Mouse (Mus musculus) heart, embryonic 16.5 days (tissue): ENCODE results near the gene Aipl1. TPM values are rescaled to one million over a fixed set of nuclear protein-coding genes. Genes with fewer than 3 reads are reported as not detected.

ENCODE experiments used
- ATAC-seq: fragments of 200-750 bp; cut with Nextera tagmentation; replicated peaks from 2 replicates; pipeline ENCODE4 v1.8.0; 2017; ENCODE audit warnings: moderate number of reproducible peaks; ENCODE audit not compliant: insufficient read depth, low FRiP score; ENCODE audit errors: extremely low read depth
- H3K27ac ChIP-seq: fragments of 300-500 bp; sonication (generic); 2 replicates; pipeline ENCODE4 v1.5.1; 2014; ENCODE audit warnings: mild to moderate bottlenecking, low read length, control low read depth, moderate library complexity
- H3K27me3 ChIP-seq: fragments of 300-500 bp; sonication (generic); 2 replicates; pipeline ENCODE4 v1.6.1; 2014; ENCODE audit warnings: low read length, mixed read lengths; ENCODE audit not compliant: control insufficient read depth, insufficient read depth
- H3K36me3 ChIP-seq: fragments of 300-500 bp; sonication (generic); 2 replicates; pipeline ENCODE4 v1.6.1; 2014; ENCODE audit not compliant: control insufficient read depth, insufficient read depth
- H3K4me1 ChIP-seq: fragments of 300-500 bp; sonication (generic); 2 replicates; pipeline ENCODE4 v1.6.1; 2014; ENCODE audit warnings: low read length, mixed read lengths; ENCODE audit not compliant: control insufficient read depth, insufficient read depth
- H3K4me2 ChIP-seq: fragments of 300-500 bp; sonication (generic); 2 replicates; pipeline ENCODE4 v1.6.1; 2014; ENCODE audit warnings: low read depth, mild to moderate bottlenecking, control low read depth, low read length
- H3K4me3 ChIP-seq: fragments of 300-500 bp; sonication (generic); 2 replicates; pipeline ENCODE4 v1.5.1; 2014; ENCODE audit warnings: mild to moderate bottlenecking, control low read depth, low read length
- H3K9ac ChIP-seq: fragments of 300-500 bp; sonication (generic); 2 replicates; pipeline ENCODE4 v1.6.1; 2014; ENCODE audit warnings: low read length, control low read depth
- H3K9me3 ChIP-seq: fragments of 300-500 bp; sonication (generic); replicated peaks from 2 replicates; pipeline ENCODE4 v1.6.1; 2016; ENCODE audit warnings: low read length; ENCODE audit not compliant: control insufficient read depth
- WGBS: fragments of 180-500 bp; shearing (Covaris S2); extraction: QIAGEN DNeasy Blood & Tissue Kit; methylation state at CpG from one replicate; pipeline ENCODE4 v1.1.7; 2014; 5-methylcytosine and 5-hydroxymethylcytosine counted together
- polyA plus RNA-seq: library from polyadenylated mRNA; unstranded; fragments of >200 nt; fragmentation: Nextera tagmentation; extraction: Ambion mirVana; gene quantifications from 2 replicates; pipeline ENCODE4 v1.2.1, GENCODE M21; 2015

Aipl1 gene
- polyA plus RNA-seq, 1 experiment from 2014 or later: 0.12 TPM

DNA sequence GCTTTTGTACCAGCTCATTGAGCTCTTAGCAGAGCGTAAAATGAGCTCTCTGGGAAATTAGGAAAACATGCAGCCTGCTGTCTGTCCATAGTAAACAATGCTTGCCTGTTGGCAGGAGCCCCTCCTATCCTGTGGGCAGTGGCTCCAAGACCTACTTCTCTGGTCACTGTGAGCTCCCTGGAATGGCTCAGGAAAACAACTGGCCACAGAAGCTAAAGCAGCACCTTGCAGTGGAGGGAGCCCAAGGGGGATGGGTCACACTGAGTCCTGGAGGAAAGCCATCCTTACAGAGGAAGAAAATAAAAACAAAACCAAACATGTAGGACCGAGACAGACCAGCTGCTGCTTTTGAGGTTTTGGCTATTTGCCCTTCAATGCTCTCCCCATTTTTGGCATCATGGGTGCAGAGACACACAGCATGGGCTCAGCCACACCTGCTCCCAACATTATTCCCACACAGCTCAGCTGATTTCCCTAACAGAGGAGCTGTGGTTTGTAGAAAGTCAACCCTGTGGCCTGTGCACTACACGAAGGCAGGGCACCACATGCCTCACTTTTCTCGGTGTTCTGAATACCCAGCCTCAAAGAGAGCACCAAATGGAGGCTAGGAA is 52.1 kb downstream of the Aipl1 start:
- Histone ChIP-seq H3K27ac (no peak overlapping the region), H3K4me2 (no peak overlapping the region), H3K36me3 (no peaks in the 10 kb centered on the region), H3K4me3 (no peak overlapping the region), H3K27me3 (no peaks in the 10 kb centered on the region), H3K4me1 (no peaks in the 10 kb centered on the region), H3K9ac (no peak overlapping the region), H3K9me3 (no peaks in the 10 kb centered on the region)
- 44% methylated on average over 4 of the region's 4 CpGs for WGBS
- no peak for ATAC-seq

DNA sequence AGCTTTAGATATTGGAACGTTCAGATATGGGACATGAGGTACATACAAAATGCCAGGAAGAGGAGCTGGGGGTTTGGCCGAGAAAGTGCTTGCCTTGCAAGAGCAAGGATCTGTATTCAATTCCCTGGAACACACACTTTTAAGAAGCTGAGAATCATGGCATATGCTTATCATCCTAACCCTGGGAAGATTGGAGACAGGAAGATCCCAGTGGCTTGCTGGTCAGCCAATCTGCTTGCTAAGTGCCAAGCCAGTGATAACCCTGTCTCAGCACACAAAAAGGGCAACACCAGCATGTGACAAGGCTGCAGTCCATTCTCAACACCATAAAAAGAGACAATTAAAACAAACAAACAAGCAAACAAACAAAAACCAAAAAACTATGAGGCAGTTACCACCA is 53.2 kb downstream of the Aipl1 start:
- H3K4me2 ChIP-seq: no peak overlapping the region
- H3K9me3 ChIP-seq: no peaks in the 10 kb centered on the region
- no peak overlapping the region for H3K4me3 ChIP-seq
- no peak for ATAC-seq
- H3K36me3 ChIP-seq: no peaks in the 10 kb centered on the region
- H3K4me1 ChIP-seq: no peaks in the 10 kb centered on the region
- H3K27me3 ChIP-seq: no peaks in the 10 kb centered on the region
- no peak overlapping the region for H3K9ac ChIP-seq
- no peak overlapping the region for H3K27ac ChIP-seq
- WGBS: 60% methylated on average over 2 of the region's 2 CpGs

Other genes with a start within 250 kb of the Aipl1 start
- 67.0 and 74.3 TPM in 2 replicates for gene Pimreg, start 4.5 kb upstream of the Aipl1 start, polyA plus RNA-seq
- gene Pitpnm3, start 98.3 kb upstream of the Aipl1 start, polyA plus RNA-seq: 0.18 and 0.45 TPM in 2 replicates
- 0.07 and 0.11 TPM in 2 replicates for gene Gm43951, start 169.3 kb upstream of the Aipl1 start, polyA plus RNA-seq
- 7.5 and 9.2 TPM in 2 replicates for gene 4933427D14Rik, start 169.9 kb upstream of the Aipl1 start, polyA plus RNA-seq
- 149 and 160 TPM in 2 replicates for gene Txndc17, start 170.0 kb upstream of the Aipl1 start, polyA plus RNA-seq
- 29.5 and 30.8 TPM in 2 replicates for gene Med31, start 178.1 kb upstream of the Aipl1 start, polyA plus RNA-seq
- 0.10 and 0.18 TPM in 2 replicates for gene Slc13a5, start 229.7 kb upstream of the Aipl1 start, polyA plus RNA-seq